Mouse (Mus musculus) E14TG2a.4 (cell line): ENCODE data around the gene Mad2l1bp.

Source experiments
- CTCF ChIP-seq: conservative IDR thresholded peaks from 2 replicates; pipeline ENCODE4 v1.5.1; 2014; ENCODE audit warnings: low read length
- NANOG ChIP-seq: IDR thresholded peaks from 2 replicates; pipeline ENCODE4 v1.6.1; 2014; ENCODE audit warnings: borderline replicate concordance, low read length, mixed read lengths
- POU5F1 ChIP-seq: IDR thresholded peaks from 2 replicates; pipeline ENCODE4 v1.6.1; 2014; ENCODE audit warnings: low read length, borderline replicate concordance

GRCm38 (mm10) chr17:46157131-46157530 lies 3.8 kb upstream of the Mad2l1bp start:
- TF ChIP-seq CTCF (no peak), NANOG (no peak), POU5F1 (no peak)
